Mouse (Mus musculus): ENCODE data around the gene Hoxd4. TPM values are rescaled to one million over a fixed set of nuclear protein-coding genes. Genes with fewer than 3 reads are reported as not detected.

Hoxd4 gene
- total RNA-seq, 1 experiment from 2014 or later: 13.9 TPM

DNA sequence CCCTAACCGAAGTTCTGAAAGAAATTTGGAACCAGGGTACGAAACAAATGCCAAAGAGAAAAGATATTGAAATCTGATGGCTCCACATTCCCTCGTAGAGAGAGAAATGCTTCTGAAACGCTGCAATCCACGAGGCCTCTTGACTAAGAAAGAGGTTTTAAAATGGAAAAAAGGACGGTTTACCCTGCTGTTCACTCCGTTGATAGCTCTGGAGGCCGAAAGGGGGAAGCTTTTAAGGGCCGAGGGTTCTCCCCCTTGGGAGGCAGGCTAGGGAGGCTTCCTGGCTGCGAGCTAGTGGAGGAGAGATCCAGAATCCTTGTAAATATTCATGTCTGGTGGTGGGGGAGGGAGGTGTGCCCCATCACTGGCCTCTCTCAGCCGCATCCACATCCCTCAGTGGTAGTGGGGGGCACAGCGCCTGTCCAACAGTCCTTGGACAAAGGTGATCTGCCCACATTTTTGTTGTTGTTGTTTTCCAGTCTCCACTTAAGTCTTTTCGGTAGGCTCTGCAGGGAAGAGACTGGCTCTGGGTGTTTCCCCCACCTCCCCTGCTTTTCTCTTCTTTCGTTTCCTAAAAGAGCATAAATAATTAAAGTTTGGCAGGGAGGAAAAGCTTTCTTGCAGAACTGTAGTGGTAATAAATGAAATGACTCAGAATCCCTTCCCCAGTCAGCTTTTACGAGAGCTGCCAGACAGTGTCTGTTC, 32.7 kb upstream of the Hoxd4 start, which contains the start of gene Hoxd11:
Gene Hoxd11 (plus strand): TSS at position 667 of the 705 bp plus-strand sequence.
- DNase-seq: no peak

DNA sequence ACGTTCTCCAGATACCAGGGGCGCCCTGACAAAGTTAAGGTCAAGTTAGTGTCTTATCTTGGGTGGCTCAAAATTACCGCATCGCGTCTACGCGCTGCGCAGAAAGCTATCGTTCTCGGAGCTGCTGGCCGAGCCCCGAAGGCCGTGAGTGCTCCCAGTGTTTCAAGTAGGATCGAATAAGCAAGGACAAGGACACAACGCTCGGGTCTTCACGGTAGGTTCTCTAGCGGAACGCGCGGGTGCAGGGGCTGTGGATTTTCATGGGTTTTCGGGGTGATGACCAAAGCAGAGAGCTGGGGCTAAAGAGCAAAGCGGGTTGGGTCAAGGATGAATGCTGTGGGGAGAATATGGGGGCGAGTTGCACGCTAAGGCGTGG, 32.1 kb upstream of the Hoxd4 start:
- no peak for DNase-seq

DNA sequence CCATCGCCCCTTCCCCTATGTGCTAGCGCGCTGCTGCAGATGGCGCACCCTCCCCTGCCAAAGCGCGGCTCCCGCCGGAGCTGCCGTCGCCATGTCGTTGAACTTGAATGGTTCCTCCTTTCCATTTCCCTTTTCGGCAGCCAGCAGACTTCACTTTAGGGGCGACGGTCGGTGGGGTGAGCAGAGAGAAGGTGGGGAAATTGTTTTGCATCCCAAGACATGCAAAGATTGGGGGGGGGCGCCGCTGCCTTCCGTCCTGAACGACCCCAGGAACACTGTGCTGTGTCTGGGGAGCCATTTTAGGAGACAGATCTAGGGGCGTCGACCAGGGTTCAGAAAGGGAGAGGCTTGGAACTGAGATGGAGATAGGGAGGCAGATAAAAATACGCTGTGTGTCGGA, 31.7 kb upstream of the Hoxd4 start:
- no peak for DNase-seq

DNA sequence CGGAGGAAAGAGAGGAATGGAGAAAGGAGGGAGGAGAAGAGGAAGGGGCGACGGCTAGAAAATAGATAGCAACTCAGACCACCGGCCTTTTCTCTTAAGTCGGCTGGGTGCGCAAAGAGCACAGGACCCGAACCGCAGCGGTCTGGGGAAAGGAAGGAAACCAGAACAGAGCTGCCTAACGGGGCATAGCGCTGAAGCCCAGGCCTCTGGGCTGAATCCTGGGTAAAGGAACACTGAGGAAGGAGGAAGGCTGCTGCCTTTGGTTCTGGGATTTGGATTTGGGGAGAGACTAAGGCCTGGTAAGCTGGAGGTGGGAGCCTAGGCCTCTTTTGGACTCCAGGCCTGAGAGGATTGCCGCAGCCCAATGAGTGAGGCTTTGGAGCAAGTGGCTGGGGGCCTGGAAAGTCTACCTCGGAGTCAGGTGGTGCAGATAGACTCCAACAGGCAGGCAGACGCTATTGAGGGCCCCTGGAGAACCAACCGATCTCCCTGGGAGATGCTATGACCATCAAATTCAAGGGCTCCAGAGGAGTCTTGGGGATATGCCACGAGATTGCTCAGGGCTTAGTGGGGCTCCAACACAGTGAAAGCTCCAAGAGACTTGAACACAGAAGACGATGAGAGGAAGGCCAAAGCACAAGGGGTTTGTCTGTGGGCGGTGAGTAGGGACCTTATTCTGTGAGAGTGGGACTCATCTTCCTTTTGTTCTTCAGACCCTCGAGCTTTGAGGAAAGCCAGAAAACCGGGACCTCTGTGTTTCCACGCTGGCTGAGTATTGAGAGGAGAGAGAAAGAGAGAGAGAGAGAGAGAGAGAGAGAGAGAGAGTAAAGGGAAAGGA, 30.9 kb upstream of the Hoxd4 start:
- DNase-seq: no peak

DNA sequence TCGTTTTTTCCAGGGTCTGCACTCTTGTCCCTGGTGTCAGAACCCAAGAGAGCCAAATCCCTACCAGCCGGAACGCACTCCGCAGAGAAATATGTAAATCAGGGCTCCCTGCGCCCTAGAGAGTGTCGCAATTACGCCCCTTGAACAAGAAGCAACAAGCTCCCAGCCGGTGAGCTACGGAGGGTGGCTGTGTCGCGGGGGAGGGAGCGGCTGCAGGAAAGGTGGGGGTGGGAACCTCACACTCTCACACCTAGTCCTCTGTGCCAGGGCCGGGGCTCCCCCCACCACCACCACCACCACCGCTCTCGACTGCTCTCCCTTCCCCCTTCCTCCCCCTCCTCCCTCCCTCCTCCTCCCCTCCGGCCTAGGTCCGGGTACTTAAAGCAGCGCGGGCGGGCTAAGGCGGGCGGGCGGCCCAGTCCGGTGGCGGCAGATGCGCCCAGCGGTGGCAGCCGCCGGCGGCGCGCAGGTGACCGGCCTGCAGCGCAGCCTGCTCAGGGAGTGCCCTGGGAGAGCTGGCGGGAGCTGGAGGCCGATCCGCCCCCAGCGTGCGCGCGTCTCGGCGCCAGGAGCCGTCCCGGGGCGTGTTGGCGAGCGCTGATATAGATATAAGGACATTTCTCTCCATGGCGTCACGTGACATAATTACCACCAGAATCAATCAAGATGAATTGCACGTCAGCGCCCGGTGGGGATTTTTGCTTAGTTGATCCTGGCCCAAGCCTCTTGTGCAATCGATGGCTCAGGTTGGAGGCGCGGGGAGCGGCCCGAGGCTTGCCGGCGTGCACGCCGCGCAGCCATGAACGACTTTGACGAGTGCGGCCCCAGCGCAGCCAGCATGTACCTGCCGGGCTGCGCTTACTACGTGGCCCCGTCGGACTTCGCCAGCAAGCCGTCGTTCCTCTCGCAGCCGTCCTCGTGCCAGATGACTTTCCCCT, 29.9 kb upstream of the Hoxd4 start:
- no peak for DNase-seq

DNA sequence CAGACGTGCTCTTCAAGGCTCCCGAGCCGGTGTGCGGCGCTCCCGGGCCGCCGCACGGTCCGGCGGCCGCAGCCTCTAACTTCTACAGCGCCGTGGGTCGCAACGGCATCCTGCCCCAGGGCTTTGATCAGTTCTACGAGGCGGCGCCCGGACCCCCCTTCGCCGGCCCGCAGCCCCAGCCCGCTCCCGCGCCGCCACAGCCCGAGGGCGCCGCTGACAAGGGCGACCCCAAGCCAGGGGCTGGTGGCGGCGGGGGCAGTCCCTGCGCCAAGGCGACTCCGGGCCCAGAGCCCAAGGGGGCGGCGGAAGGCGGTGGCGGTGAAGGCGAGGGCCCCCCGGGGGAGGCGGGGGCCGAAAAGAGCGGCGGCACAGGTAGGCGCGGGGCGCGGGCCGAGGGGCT, 28.9 kb upstream of the Hoxd4 start:
- no peak for DNase-seq

DNA sequence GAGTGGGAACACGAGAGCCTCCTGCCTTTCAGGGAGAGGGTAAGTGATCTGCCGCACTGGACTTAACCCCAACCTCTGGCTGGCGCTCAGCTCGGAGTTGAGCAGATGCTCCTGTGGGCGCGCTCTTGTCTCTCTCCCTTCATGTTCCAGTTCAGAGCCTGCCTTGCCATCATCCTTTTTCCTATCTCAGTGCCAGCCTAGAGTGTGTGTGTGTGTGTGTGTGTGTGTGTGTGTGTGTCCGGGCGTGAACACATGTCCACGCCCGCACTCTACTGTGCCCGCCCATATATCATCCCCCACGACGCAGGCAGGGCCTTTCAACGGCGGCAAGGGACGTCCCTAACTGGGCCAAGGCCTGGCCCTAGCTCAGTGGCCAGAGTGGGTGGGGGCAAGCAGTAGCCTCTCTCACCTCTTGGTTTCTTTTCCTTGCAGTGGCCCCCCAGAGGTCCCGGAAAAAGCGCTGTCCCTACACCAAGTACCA, 28.2 kb upstream of the Hoxd4 start:
- no peak for DNase-seq

DNA sequence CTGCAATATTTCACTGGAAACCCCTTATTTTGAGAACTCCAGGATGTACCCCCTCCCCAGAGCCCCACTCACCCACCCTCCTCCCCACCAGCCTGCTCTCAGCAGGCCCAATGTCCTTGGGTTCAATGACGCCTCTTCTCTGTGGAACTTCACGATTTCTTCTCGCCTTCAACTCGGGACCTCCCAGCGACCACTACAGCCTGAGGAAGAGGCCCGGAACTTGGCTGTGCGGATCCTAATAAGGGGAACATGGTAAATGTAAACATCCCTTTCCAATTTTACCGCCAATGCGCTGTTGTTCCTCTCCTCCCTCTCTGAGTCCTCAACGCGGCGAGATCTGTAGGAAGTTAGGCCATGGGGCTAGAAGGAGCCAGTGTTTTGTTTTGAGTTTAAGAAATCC, 27.6 kb upstream of the Hoxd4 start:
- DNase-seq: no peak

DNA sequence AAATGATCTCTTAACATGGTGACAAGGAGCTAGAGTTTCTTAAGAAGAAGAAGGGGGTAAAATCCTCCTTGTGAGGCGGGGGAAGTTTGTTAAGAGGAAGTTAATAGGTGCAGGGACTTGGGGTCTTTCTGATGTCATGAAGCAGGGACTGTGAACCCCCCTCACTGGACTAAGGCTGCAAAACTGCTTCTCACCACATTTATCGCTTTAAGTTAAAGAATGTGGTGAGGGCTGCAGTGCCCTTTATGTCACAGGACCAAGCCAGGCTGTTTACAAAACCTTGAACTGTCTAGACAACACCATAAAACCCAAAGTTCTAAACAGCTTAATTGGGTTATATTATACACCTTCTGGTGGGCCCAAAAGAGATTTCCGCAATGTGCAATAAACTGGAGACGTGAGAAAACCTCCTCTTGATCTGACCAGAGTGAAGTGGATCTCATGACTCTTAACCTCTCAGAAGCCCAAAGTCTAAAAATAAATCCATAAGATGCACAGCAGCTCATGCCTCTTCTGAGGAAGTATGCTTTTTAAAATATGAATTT, 26.6 kb upstream of the Hoxd4 start:
- no peak for DNase-seq

DNA sequence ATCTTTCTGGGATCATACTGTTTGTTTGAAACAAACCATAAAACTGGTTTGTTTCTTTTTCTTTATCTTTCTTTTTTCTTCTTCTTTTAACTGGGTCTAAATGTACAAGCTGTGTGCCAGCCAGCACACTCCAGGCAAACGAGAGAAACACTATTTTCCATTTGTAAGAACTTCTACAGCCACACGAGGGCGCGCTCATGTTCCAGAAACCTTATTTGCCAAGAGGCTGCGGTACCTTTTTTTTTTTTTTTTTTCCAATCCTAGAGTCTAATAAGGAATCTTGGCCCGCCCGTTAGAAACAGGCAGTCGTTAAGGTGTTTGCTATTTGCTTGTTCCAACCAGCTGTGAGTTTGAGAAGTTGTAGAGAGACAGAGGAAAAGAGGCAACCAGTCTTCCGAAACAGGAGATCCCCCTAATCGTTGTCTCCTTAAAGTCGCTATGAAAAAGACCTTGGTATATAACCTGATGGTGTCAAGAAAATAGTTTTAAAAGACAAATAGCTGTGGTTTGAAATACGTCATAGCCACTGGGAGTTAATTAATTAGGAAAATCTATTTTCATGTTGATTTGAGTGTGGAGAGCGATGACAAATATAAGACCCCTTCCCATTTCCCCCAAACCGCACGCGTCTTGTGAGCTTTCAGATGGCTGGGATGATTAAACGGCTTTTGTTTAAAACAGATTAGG, 25.3 kb upstream of the Hoxd4 start:
- DNase-seq: peak; percentile 79

DNA sequence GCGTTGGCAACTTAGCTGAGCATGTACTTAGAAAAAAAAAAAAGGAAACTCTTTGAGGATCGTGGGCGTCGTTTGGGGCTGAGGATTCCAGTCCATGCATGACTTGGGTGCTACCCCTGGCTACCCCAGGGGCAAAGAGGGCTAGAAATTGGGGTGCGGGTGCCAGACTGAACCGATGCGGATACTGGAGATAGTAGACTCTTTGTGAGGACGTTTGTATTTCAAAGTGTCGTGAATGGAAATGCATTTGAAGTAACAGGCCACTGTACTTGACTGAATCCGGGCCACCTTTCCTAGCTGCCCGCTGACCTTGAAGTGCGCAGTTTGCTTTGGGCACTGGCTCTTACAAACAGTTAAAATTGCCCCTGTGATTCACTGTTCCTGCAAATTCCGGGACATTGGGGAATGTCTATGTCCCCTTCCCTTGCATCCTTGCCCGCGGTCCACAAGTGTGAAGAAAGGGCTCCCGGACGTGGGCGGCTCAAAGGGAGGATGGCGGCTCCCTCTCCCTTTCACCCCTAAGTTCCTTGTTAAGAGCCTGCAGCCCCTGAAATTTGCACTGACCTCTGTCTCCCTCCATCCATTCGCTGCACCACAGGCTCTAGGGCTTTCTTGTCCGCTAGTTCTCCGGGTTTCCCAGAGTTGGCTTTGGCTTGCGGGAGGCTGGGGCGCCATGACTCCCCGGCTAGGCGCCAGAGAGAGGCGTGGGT, 24.6 kb upstream of the Hoxd4 start:
- no peak for DNase-seq

DNA sequence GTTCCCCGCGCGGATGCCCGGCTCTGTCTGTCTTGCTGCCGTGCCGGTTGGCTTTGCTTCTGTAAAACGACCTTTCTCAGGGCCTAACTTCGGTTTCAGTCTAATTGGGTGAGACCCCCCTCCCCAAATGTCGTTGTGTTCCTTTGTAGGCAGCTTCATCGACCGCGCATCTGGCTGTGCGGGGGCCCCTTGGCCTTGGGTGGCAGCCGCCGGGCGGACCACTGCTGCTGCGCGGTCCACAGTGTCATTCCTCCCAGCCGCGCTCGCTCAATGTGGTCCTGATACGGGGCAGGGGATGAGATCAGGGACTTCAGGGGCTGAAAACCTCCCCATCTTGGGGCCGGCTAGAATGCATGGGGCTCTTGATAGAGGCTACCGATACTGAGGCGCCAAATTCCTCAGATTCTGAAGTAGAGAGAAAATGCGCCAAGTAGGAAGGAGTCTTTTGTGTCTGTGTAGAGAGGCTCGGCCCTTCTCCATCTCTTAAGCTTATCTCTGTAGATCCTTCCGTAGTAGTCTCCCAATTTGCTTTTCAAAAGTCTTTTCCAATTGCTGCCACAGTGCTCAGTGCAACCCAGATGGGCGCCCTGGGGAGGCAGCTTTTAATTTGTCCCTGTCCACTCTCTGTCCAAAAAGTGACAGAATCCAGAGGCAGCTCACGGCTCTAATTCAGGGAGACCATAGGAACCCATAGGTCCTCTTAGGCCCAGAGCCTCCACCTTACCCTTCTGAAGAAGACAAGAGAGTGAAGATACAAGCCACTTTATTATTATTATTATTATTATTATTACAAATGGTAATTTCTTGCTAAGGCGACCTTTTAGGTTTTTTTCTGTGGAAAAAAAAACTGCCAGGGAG, 23.8 kb upstream of the Hoxd4 start:
- peak; percentile 4 for DNase-seq

DNA sequence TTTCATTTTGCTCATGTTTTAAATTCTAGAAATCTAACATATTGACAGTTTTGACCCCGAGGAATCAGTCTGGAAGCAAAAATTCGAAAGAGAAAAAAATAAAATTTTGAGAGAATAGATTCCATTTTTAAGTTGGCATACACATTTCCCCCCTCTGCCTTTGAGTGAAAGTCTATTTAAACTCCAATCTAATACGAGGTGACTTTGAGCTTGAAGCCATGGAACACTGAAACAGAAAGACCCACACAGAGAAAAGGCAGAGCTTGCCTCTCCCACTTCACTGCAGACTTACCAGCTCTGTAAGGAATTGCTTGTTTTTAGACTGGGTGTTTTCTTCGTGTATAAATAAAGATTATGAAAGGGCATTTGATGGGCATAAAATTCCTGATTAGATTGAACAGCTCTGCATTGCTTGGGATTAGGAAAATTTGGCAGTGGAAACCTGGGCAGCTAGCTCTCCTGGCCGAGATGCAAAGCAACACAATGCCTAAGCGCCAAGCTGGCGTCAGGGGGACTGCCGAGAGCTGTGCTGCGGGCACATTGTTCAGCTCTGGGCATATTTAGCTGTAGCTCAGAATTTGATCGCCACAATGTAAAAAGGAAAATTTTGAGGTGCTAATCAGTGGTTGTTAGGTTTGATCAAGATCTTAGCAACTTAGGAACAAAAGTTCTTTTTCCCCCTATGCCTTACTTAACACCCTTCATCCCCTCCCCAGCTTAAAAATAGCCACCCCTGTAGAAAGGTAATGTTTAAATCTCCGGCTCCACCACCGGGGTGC, 22.7 kb upstream of the Hoxd4 start:
- DNase-seq: peak; percentile 3

DNA sequence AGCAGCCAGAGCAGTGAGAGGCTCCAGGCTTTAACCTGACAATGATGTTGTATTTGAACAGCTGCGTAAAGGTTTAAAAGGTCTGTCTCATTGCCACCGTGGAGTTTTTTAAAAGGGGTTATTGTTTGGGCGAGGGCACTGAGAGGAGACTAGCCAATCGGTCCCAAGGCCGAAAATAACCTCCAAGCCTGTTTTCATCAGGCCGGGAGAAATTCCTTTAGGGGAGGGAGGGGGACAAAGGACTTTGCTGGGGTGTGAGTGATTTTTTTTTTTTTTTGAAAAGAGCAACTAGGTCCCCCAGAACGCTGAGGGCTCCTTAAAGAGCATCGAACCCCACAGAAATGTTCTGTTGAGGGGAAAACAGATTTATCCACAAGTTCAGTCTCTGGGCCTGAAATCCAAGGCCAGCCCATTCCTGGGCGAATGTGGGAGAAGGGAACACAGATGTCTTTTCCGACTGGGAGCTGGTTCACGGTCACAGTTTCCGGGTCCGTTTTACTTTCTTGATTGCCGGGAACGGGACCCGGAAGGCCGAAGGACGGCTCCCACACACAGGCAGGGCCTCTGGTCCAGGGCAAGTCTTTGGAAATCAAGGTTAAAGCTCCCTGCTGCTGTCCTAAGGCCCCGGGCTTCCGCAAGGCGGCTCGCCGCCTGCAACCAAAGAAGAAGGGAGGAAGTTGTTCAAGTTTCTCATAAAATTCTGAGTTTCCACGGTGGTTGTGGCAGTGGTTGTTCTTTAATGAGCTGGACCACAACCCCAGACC, 22.0 kb upstream of the Hoxd4 start:
- DNase-seq: peak; percentile 3

DNA sequence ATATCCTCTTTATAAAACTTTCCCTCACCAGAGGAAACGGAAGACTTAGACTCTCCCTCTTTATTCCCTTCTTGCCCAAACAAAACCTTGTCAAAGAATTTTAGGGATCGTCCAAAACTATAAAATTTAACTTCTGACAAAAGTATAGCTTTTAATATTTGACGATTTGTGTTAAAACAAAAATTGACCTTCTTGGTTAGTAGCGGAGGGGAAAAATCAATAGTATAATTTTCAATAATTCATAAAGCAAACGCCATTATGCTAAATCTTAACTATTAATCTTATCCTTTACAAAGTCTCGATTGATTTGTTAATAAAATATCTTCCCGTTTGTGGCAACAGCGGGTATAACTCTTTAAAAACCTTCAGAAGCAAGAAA, 21.4 kb upstream of the Hoxd4 start:
- DNase-seq: no peak

DNA sequence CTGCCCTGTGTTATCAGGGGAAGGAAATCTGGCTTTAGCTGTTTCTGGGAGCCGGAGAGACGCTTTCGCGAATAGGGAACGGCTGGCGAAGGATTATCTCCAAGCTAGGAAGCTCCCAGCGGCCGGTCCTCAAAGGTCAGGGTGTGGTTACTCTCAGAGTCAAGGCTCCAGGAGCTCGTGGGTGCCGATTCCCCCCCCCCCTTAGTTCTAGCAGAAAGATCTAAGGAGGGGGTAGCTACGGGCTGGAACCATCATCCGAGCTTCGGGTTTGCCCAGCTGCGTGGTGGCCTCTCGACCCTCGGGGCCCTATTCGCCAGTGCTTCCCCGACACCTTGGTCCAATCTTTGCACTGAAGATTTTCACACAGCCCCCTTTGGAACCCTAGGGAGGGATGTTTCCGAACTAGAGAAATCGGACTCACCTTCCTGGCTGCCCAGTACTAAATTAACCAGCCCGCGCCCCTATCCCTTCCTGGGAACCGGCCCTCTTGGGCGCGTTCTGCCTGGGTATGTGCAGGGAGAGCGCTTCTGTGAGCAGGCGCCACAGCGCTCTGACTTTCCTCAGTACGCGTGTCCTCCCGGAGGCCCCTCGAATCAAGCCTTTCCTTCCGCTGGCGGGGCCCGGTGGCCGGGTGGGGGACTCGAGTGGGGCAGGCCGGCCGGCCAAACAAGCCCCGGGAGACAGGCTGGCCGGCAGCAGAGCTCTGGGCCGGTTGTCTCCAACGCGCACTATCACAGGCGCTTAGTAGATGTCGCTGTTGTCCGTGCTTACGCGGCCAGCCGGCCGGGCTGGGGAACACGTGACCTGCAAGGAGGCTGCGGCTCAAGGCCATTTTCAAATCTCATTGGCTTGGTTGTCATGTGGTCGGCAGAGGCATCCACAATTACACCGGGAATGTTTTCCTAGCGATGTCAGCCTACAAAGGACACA, 20.4 kb upstream of the Hoxd4 start, which contains the start of gene Hoxd10:
Gene Hoxd10 (plus strand): TSS at position 903 of the 930 bp plus-strand sequence.
- DNase-seq: peak; percentile 82

Measured in adrenal gland, postnatal 14 days (tissue).